Mouse (Mus musculus) myocyte (in vitro differentiated cells): ENCODE data around the gene Il2rb. TPM values are rescaled to one million over a fixed set of nuclear protein-coding genes. Genes with fewer than 3 reads are reported as not detected.

ENCODE experiments used
- H3K27me3 ChIP-seq: one replicate; pipeline ENCODE4 v1.6.1; 2011; ENCODE audit not compliant: control insufficient read depth, insufficient read depth, insufficient read length
- H3K36me3 ChIP-seq: one replicate; pipeline ENCODE4 v1.6.1; 2011; ENCODE audit not compliant: control insufficient read depth, insufficient read depth
- H3K4me2 ChIP-seq: one replicate; pipeline ENCODE4 v1.6.1; 2011; ENCODE audit warnings: low read depth, control low read depth
- H3K4me3 ChIP-seq: one replicate; pipeline ENCODE4 v1.5.1; 2011; ENCODE audit warnings: mild to moderate bottlenecking, control low read depth, moderate library complexity
- H3K79me2 ChIP-seq: one replicate; pipeline ENCODE4 v1.6.1; 2011; ENCODE audit not compliant: control insufficient read depth, insufficient read depth
- H3ac ChIP-seq: one replicate; pipeline ENCODE4 v1.6.1; 2011; ENCODE audit not compliant: control insufficient read depth, insufficient read length
- CEBPB ChIP-seq: IDR thresholded peaks from 2 replicates; pipeline ENCODE4 v1.6.1; 2011; ENCODE audit warnings: mild to moderate bottlenecking, moderate library complexity; ENCODE audit not compliant: poor library complexity, insufficient read depth, severe bottlenecking
- E2F4 ChIP-seq: IDR thresholded peaks from one replicate; pipeline ENCODE4 v1.6.1; 2011; ENCODE audit warnings: mild to moderate bottlenecking, control low read depth, moderate library complexity; ENCODE audit not compliant: insufficient read depth
- MAX ChIP-seq: IDR thresholded peaks from one replicate; pipeline ENCODE4 v1.6.1; 2011; ENCODE audit warnings: low read depth, mild to moderate bottlenecking, control low read depth
- MYOD1 ChIP-seq, 3 experiments: IDR thresholded peaks; one replicate each; pipeline ENCODE4 v1.6.1; 2011; ENCODE audit warnings: control low read depth in 2 of 3, low read depth in 2 of 3, mild to moderate bottlenecking in 2 of 3, moderate library complexity in 1 of 3; ENCODE audit not compliant: insufficient read length in 2 of 3, control insufficient read depth in 1 of 3
- MYOG ChIP-seq, 3 experiments: IDR thresholded peaks; one replicate each; pipeline ENCODE4 v1.6.1; 2011; ENCODE audit warnings: control low read depth in 2 of 3, low read depth in 2 of 3, mild to moderate bottlenecking in 2 of 3; ENCODE audit not compliant: insufficient read length in 2 of 3, control insufficient read depth in 1 of 3, insufficient read depth in 1 of 3
- POLR2A ChIP-seq: IDR thresholded peaks from one replicate; pipeline ENCODE4 v1.6.1; 2011; ENCODE audit warnings: low read depth, mild to moderate bottlenecking, control low read depth, moderate library complexity; ENCODE audit not compliant: insufficient read length
- POLR2AphosphoS2 ChIP-seq: IDR thresholded peaks from one replicate; pipeline ENCODE4 v1.6.1; 2011; ENCODE audit warnings: low read depth, control low read depth; ENCODE audit not compliant: insufficient read length
- REST ChIP-seq: IDR thresholded peaks from one replicate; pipeline ENCODE4 v1.6.1; 2011; ENCODE audit warnings: mild to moderate bottlenecking, control low read depth, moderate library complexity; ENCODE audit not compliant: insufficient read depth, insufficient read length
- SRF ChIP-seq: IDR thresholded peaks from one replicate; pipeline ENCODE4 v1.6.1; 2011; ENCODE audit warnings: low read depth; ENCODE audit not compliant: control insufficient read depth, insufficient read length
- TCF12 ChIP-seq: IDR thresholded peaks from one replicate; pipeline ENCODE4 v1.6.1; 2011; ENCODE audit warnings: mild to moderate bottlenecking, control low read depth; ENCODE audit not compliant: poor library complexity, insufficient read depth, severe bottlenecking
- TCF3 ChIP-seq: IDR thresholded peaks from one replicate; pipeline ENCODE4 v1.6.1; 2011; ENCODE audit warnings: low read depth, control low read depth; ENCODE audit not compliant: insufficient read length
- USF1 ChIP-seq: IDR thresholded peaks from one replicate; pipeline ENCODE4 v1.6.1; 2011; ENCODE audit warnings: low read depth, mild to moderate bottlenecking, control low read depth, moderate library complexity
- polyA plus RNA-seq: library from polyadenylated mRNA; unstranded; fragments of >200 nt; fragmentation: generic; extraction: Trizol; gene quantifications from one replicate; pipeline ENCODE4 v1.2.1, GENCODE M21; 2012; ENCODE audit warnings: missing spikeins

Gene Il2rb
- polyA plus RNA-seq, 1 experiment, result 0.67 TPM

GRCm38 (mm10) chr15:78509297-78509899, 14.3 kb upstream of the Il2rb start:
- Histone ChIP-seq H3K4me2 (peak overlapping the region; percentile 25), H3ac (no peak overlapping the region), H3K4me3 (no peak overlapping the region), H3K79me2 (no peaks in the 10 kb centered on the region), H3K27me3 (no peaks in the 10 kb centered on the region), H3K36me3 (no peaks in the 10 kb centered on the region)
- TF ChIP-seq MAX (no peak), POLR2AphosphoS2 (no peak), USF1 (peak; percentile 78), TCF12 (no peak)

- Histone ChIP-seq H3K27me3 (no peaks in the 10 kb centered on the region), H3ac (no peak overlapping the region), H3K36me3 (no peaks in the 10 kb centered on the region), H3K4me3 (no peak overlapping the region), H3K79me2 (no peaks in the 10 kb centered on the region), H3K4me2 (no peak overlapping the region)
- TF ChIP-seq MYOD1 (IDR thresholded peaks at IDR 0.05; ENCODE audit: control insufficient read depth in 1 of 3, insufficient read length in 2 of 3, low read depth in 2 of 3) (no peak), USF1 (peak; percentile 47), REST (no peak), MAX (no peak)
Observed at GRCm38 (mm10) chr15:78508443-78508842, 13.4 kb upstream of the Il2rb start.

GRCm38 (mm10) chr15:78505541-78505940, 10.5 kb upstream of the Il2rb start:
- Histone ChIP-seq H3K4me3 (no peak overlapping the region), H3K79me2 (no peaks in the 10 kb centered on the region), H3ac (no peak overlapping the region), H3K27me3 (peaks cover 12% of the 10 kb centered on the region), H3K36me3 (no peaks in the 10 kb centered on the region), H3K4me2 (no peak overlapping the region)
- TF ChIP-seq POLR2AphosphoS2 (no peak), POLR2A (no peak), REST (no peak), TCF12 (no peak), TCF3 (no peak), MAX (no peak), E2F4 (no peak), MYOD1 (IDR thresholded peaks at IDR 0.05; ENCODE audit: control insufficient read depth in 1 of 3, insufficient read length in 2 of 3, low read depth in 2 of 3) (no peak), CEBPB (no peak), USF1 (no peak), MYOG (IDR thresholded peaks at IDR 0.05; ENCODE audit: control insufficient read depth in 1 of 3, insufficient read depth in 1 of 3, insufficient read length in 2 of 3, low read depth in 2 of 3) (no peak), SRF (no peak)

GRCm38 (mm10) chr15:78504816-78505215, 9.7 kb upstream of the Il2rb start:
- Histone ChIP-seq H3ac (no peak overlapping the region), H3K36me3 (no peaks in the 10 kb centered on the region), H3K79me2 (no peaks in the 10 kb centered on the region), H3K4me2 (no peak overlapping the region), H3K27me3 (peaks cover 17% of the 10 kb centered on the region), H3K4me3 (no peak overlapping the region)
- no peak for TF ChIP-seq SRF
- TF ChIP-seq MAX, result no peak
- TF ChIP-seq REST, result no peak
- no peak for TF ChIP-seq POLR2AphosphoS2
- no peak for TF ChIP-seq USF1
- TF ChIP-seq MYOD1 (IDR thresholded peaks at IDR 0.05; ENCODE audit: control insufficient read depth in 1 of 3, insufficient read length in 2 of 3, low read depth in 2 of 3), result peak; percentile 55 to 68 (median 57)
- peak; percentile 50 for TF ChIP-seq TCF3
- TF ChIP-seq POLR2A, result no peak
- peak; percentile 28 to 75 (median 55) for TF ChIP-seq MYOG (IDR thresholded peaks at IDR 0.05; ENCODE audit: control insufficient read depth in 1 of 3, insufficient read depth in 1 of 3, insufficient read length in 2 of 3, low read depth in 2 of 3)
- TF ChIP-seq E2F4, result no peak
- 0 out of 2 replicates have a peak, but pooled peaks have one; percentile 1 for TF ChIP-seq CEBPB
- TF ChIP-seq TCF12, result peak; percentile 69

GRCm38 (mm10) chr15:78504013-78504412, 8.9 kb upstream of the Il2rb start:
- H3K36me3 ChIP-seq, result no peaks in the 10 kb centered on the region
- H3ac ChIP-seq, result no peak overlapping the region
- no peaks in the 10 kb centered on the region for H3K79me2 ChIP-seq
- H3K4me2 ChIP-seq, result peak overlapping the region; percentile 28
- TF ChIP-seq TCF12 (peak; percentile 73), TCF3 (peak; percentile 73), REST (no peak), CEBPB (no peak), MYOG (IDR thresholded peaks at IDR 0.05; ENCODE audit: control insufficient read depth in 1 of 3, insufficient read depth in 1 of 3, insufficient read length in 2 of 3, low read depth in 2 of 3) (peak in 2 of 3 experiments; percentile 87 to 90), MYOD1 (IDR thresholded peaks at IDR 0.05; ENCODE audit: control insufficient read depth in 1 of 3, insufficient read length in 2 of 3, low read depth in 2 of 3) (peak; percentile 95 to 98 (median 96))
- H3K27me3 ChIP-seq, result peaks cover 18% of the 10 kb centered on the region
- H3K4me3 ChIP-seq, result no peak overlapping the region
